Mouse (Mus musculus): ENCODE measurements at regions not wholly inside any gene's neighbourhood (a gene's known extent, or its start where the extent isn't known, plus 50 kb on each side); places are given as distances from the start of the nearest gene placed in this dataset.
A peak's percentile ranks its signal among the peaks of the same experiment; 100 is the strongest.

- H3K4me1 ChIP-seq (ENCODE audit: control insufficient read depth, insufficient read depth, low read length): no peaks in the 10 kb centered on the region
- no peaks in the 10 kb centered on the region for H3K9me3 ChIP-seq (ENCODE audit: control insufficient read depth, low read length)
- 43% methylated on average over 4 of the region's 4 CpGs for WGBS
- no peak overlapping the region for H3K9ac ChIP-seq (ENCODE audit: low read depth, low read length)
- peak; percentile 79; the same call in 1 of the 2 replicates for ATAC-seq (ENCODE audit: low FRiP score, low TSS enrichment)
- H3K4me3 ChIP-seq (ENCODE audit: low read length): no peak overlapping the region
- no peaks in the 10 kb centered on the region for H3K27me3 ChIP-seq (ENCODE audit: control insufficient read depth, insufficient read depth, low read length)
- no peak overlapping the region for H3K4me2 ChIP-seq (replicated peaks; ENCODE audit: low read depth, low read length)
- H3K36me3 ChIP-seq (ENCODE audit: control insufficient read depth, insufficient read depth, low read length): no peaks in the 10 kb centered on the region
- H3K27ac ChIP-seq (ENCODE audit: low read depth, low read length): no peak overlapping the region
Measured at GRCm38 (mm10) chr13:111014142-111014541, 240.7 kb upstream of the Actbl2 start.

DNA sequence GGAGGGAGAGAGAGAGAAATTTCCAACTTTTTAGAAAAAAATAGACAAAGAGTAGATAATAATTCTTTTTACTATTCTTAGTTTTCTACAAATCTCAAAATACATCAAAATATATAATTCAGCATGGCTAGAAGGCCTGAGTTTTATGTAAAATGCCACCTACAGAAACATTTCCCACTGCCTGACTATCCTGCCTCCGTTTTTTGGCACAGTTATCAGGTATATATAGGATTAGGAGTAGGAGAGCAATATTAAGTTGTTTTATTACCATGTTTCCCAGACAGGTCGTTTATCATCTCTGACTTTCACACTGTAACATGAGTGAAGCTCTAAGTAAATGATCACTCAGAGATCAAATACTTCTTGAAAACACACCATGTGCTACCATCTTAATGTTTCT, 224.7 kb upstream of the Actbl2 start:
- Histone ChIP-seq H3K36me3 (ENCODE audit: control insufficient read depth, insufficient read depth, low read length) (no peaks in the 10 kb centered on the region), H3K4me2 (replicated peaks; ENCODE audit: low read depth, low read length) (no peak overlapping the region), H3K9ac (ENCODE audit: low read depth, low read length) (no peak overlapping the region), H3K9me3 (ENCODE audit: control insufficient read depth, low read length) (no peaks in the 10 kb centered on the region), H3K4me3 (ENCODE audit: low read length) (no peak overlapping the region), H3K4me1 (ENCODE audit: control insufficient read depth, insufficient read depth, low read length) (no peaks in the 10 kb centered on the region), H3K27me3 (ENCODE audit: control insufficient read depth, insufficient read depth, low read length) (no peaks in the 10 kb centered on the region), H3K27ac (ENCODE audit: low read depth, low read length) (no peak overlapping the region)
- ATAC-seq (ENCODE audit: low FRiP score, low TSS enrichment): no peak
- 59% methylated on average over 2 of the region's 2 CpGs for WGBS

DNA sequence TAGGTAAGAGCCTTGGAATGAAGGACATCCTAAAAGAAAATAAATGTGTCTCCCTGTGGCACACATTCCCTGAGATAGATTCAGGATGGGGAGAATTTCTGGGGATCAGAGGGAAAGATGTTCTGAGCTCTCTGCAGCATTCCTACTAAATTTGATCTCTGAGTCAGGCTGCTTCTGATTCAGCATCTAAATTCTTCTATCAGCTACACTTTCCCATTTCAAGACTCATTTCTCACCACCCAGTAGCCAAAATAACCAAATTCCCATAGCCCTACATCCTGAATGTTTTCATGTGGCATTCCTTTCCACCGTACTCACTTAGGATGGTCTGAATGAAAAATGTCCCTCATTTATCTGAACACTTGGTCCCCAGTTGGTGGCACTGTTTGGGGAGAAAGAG, 223.2 kb upstream of the Actbl2 start:
- H3K4me2 ChIP-seq (replicated peaks; ENCODE audit: low read depth, low read length): no peak overlapping the region
- H3K36me3 ChIP-seq (ENCODE audit: control insufficient read depth, insufficient read depth, low read length): no peaks in the 10 kb centered on the region
- H3K27me3 ChIP-seq (ENCODE audit: control insufficient read depth, insufficient read depth, low read length): no peaks in the 10 kb centered on the region
- no peak overlapping the region for H3K27ac ChIP-seq (ENCODE audit: low read depth, low read length)
- no peak overlapping the region for H3K4me3 ChIP-seq (ENCODE audit: low read length)
- no peak for ATAC-seq (ENCODE audit: low FRiP score, low TSS enrichment)
- no peaks in the 10 kb centered on the region for H3K4me1 ChIP-seq (ENCODE audit: control insufficient read depth, insufficient read depth, low read length)
- H3K9ac ChIP-seq (ENCODE audit: low read depth, low read length): no peak overlapping the region
- H3K9me3 ChIP-seq (ENCODE audit: control insufficient read depth, low read length): no peaks in the 10 kb centered on the region
- 54% methylated on average over 1 of the region's 1 CpGs for WGBS

- no peak overlapping the region for H3K4me2 ChIP-seq (replicated peaks; ENCODE audit: low read depth, low read length)
- no peaks in the 10 kb centered on the region for H3K27me3 ChIP-seq (ENCODE audit: control insufficient read depth, insufficient read depth, low read length)
- no peaks in the 10 kb centered on the region for H3K36me3 ChIP-seq (ENCODE audit: control insufficient read depth, insufficient read depth, low read length)
- H3K4me1 ChIP-seq (ENCODE audit: control insufficient read depth, insufficient read depth, low read length): no peaks in the 10 kb centered on the region; the same call in 1 of the 2 replicates
- ATAC-seq (ENCODE audit: low FRiP score, low TSS enrichment): 0 out of 2 replicates have a peak, but pooled peaks have one; percentile 32
- no peak overlapping the region for H3K9ac ChIP-seq (ENCODE audit: low read depth, low read length)
- 27% methylated on average over 2 of the region's 2 CpGs for WGBS
- H3K27ac ChIP-seq (ENCODE audit: low read depth, low read length): no peak overlapping the region
- H3K4me3 ChIP-seq (ENCODE audit: low read length): no peak overlapping the region
- no peaks in the 10 kb centered on the region for H3K9me3 ChIP-seq (ENCODE audit: control insufficient read depth, low read length)
Measured at GRCm38 (mm10) chr13:111043637-111044036, 211.2 kb upstream of the Actbl2 start.

GRCm38 (mm10) chr13:111044328-111045002, 210.3 kb upstream of the Actbl2 start:
- Histone ChIP-seq H3K4me3 (ENCODE audit: low read length) (no peak overlapping the region), H3K4me2 (replicated peaks; ENCODE audit: low read depth, low read length) (no peak overlapping the region), H3K9ac (ENCODE audit: low read depth, low read length) (no peak overlapping the region), H3K27ac (ENCODE audit: low read depth, low read length) (no peak overlapping the region), H3K4me1 (ENCODE audit: control insufficient read depth, insufficient read depth, low read length) (no peaks in the 10 kb centered on the region; the same call in 1 of the 2 replicates), H3K9me3 (ENCODE audit: control insufficient read depth, low read length) (no peaks in the 10 kb centered on the region), H3K36me3 (ENCODE audit: control insufficient read depth, insufficient read depth, low read length) (no peaks in the 10 kb centered on the region), H3K27me3 (ENCODE audit: control insufficient read depth, insufficient read depth, low read length) (no peaks in the 10 kb centered on the region)
- 29% methylated on average over 10 of the region's 10 CpGs for WGBS
- ATAC-seq (ENCODE audit: low FRiP score, low TSS enrichment): peak; percentile 39; the same call in 1 of the 2 replicates

GRCm38 (mm10) chr13:111050097-111050496, 204.7 kb upstream of the Actbl2 start:
- Histone ChIP-seq H3K4me1 (ENCODE audit: control insufficient read depth, insufficient read depth, low read length) (no peaks in the 10 kb centered on the region), H3K4me3 (ENCODE audit: low read length) (no peak overlapping the region), H3K4me2 (replicated peaks; ENCODE audit: low read depth, low read length) (no peak overlapping the region), H3K9me3 (ENCODE audit: control insufficient read depth, low read length) (no peaks in the 10 kb centered on the region), H3K27me3 (ENCODE audit: control insufficient read depth, insufficient read depth, low read length) (no peaks in the 10 kb centered on the region), H3K27ac (ENCODE audit: low read depth, low read length) (no peak overlapping the region), H3K36me3 (ENCODE audit: control insufficient read depth, insufficient read depth, low read length) (no peaks in the 10 kb centered on the region), H3K9ac (ENCODE audit: low read depth, low read length) (no peak overlapping the region)
- no peak for ATAC-seq (ENCODE audit: low FRiP score, low TSS enrichment)
- 47% methylated on average over 6 of the region's 6 CpGs for WGBS

GRCm38 (mm10) chr13:111055817-111056216, 199.0 kb upstream of the Actbl2 start:
- no peaks in the 10 kb centered on the region for H3K9me3 ChIP-seq (ENCODE audit: control insufficient read depth, low read length)
- H3K4me1 ChIP-seq (ENCODE audit: control insufficient read depth, insufficient read depth, low read length): no peaks in the 10 kb centered on the region
- no peak overlapping the region for H3K9ac ChIP-seq (ENCODE audit: low read depth, low read length)
- no peak overlapping the region for H3K4me3 ChIP-seq (ENCODE audit: low read length)
- no peak overlapping the region for H3K27ac ChIP-seq (ENCODE audit: low read depth, low read length)
- no peak overlapping the region for H3K4me2 ChIP-seq (replicated peaks; ENCODE audit: low read depth, low read length)
- ATAC-seq (ENCODE audit: low FRiP score, low TSS enrichment): no peak
- no peaks in the 10 kb centered on the region for H3K27me3 ChIP-seq (ENCODE audit: control insufficient read depth, insufficient read depth, low read length)
- WGBS: 75% methylated on average over 2 of the region's 2 CpGs
- H3K36me3 ChIP-seq (ENCODE audit: control insufficient read depth, insufficient read depth, low read length): no peaks in the 10 kb centered on the region

DNA sequence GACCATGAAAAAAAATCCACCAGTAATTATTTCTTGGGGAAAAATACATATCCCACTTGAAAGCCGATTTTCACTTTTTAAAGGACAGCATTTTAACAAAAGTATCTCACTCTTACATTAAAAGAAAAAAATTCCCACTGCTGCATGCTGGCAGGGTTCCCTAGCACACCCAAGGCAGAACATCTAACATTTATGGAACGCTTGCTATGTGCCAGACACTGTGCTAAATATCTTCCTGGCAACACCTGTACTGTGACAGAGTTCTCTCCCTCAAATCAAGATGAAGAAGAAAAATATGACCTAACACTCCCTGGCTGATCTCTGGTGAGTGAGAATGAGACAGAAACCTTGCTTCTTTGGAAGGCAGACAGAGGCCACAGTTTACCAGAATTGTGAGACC, 167.1 kb upstream of the Actbl2 start:
- 79% methylated on average over 2 of the region's 2 CpGs for WGBS
- Histone ChIP-seq H3K27ac (ENCODE audit: low read depth, low read length) (no peak overlapping the region), H3K27me3 (ENCODE audit: control insufficient read depth, insufficient read depth, low read length) (no peaks in the 10 kb centered on the region), H3K9me3 (ENCODE audit: control insufficient read depth, low read length) (no peaks in the 10 kb centered on the region), H3K9ac (ENCODE audit: low read depth, low read length) (no peak overlapping the region), H3K4me3 (ENCODE audit: low read length) (no peak overlapping the region), H3K4me2 (replicated peaks; ENCODE audit: low read depth, low read length) (no peak overlapping the region), H3K36me3 (ENCODE audit: control insufficient read depth, insufficient read depth, low read length) (no peaks in the 10 kb centered on the region), H3K4me1 (ENCODE audit: control insufficient read depth, insufficient read depth, low read length) (no peaks in the 10 kb centered on the region)
- ATAC-seq (ENCODE audit: low FRiP score, low TSS enrichment): no peak

DNA sequence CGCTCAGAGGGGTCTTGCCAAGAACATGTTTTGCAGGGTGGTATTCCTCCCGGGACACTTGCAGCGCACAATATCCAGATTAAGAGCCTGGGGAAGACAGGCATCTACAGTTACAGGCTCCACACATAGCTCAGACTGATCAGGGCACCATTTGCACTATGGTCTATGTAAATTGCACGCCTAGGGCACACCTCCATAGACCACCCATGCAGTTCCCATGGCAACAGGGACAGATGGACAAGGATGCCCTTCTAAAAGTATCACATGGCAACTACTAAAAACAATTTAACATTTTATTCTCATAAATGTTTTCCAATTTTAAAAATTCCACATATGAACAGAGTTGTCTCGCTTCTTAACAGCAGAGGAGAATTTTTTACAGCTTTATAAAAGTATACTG, 158.7 kb upstream of the Actbl2 start:
- Histone ChIP-seq H3K4me1 (ENCODE audit: control insufficient read depth, insufficient read depth, low read length) (no peaks in the 10 kb centered on the region), H3K9ac (ENCODE audit: low read depth, low read length) (no peak overlapping the region), H3K4me3 (ENCODE audit: low read length) (no peak overlapping the region), H3K4me2 (replicated peaks; ENCODE audit: low read depth, low read length) (no peak overlapping the region), H3K9me3 (ENCODE audit: control insufficient read depth, low read length) (no peaks in the 10 kb centered on the region), H3K27ac (ENCODE audit: low read depth, low read length) (no peak overlapping the region), H3K36me3 (ENCODE audit: control insufficient read depth, insufficient read depth, low read length) (no peaks in the 10 kb centered on the region), H3K27me3 (ENCODE audit: control insufficient read depth, insufficient read depth, low read length) (no peaks in the 10 kb centered on the region)
- no peak for ATAC-seq (ENCODE audit: low FRiP score, low TSS enrichment)
- 89% methylated on average over 5 of the region's 5 CpGs for WGBS

All from kidney, embryonic 14.5 days (tissue).